Mouse (Mus musculus): ENCODE results near the gene Armc7.

DNA sequence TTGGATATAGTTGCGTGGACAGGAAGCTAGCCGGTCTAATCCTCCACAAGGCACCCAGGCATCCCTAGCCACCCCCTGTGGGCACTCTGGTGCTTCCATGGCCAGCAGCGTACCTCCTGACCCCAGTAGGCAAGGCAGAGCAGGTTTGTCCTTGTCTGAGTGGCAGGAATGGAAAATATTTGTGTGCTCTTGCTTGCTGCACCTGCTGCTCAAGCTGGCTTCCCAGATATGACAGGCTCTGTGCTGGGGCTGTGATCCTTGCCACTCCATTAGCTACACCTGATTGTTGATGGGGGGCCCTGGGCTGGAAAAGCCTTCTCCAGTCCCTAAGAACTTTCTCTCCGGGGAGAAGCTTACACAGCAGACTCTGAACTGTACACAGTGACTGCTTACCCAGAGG is 22.2 kb upstream of the Armc7 start:
- TF ChIP-seq CTCF (IDR thresholded peaks at IDR 0.05; ENCODE audit: low read depth, low read length) (no peak), POLR2A (IDR thresholded peaks at IDR 0.05; ENCODE audit: borderline replicate concordance, low read depth, low read length) (no peak)
